Mouse (Mus musculus) midbrain, embryonic 13.5 days (tissue): ENCODE results near the gene Kdelr1. TPM values are rescaled to one million over a fixed set of nuclear protein-coding genes. Genes with fewer than 3 reads are reported as not detected.

Source experiments
- ATAC-seq: fragments of 200-750 bp; cut with Nextera tagmentation; 2 replicates; pipeline ENCODE4 v1.8.0; 2017; ENCODE audit warnings: mild to moderate bottlenecking, moderate TSS enrichment, moderate library complexity
- H3K27ac ChIP-seq: fragments of 300-500 bp; sonication (generic); 2 replicates; pipeline ENCODE4 v1.5.1; 2015; ENCODE audit warnings: inconsistent platforms, mild to moderate bottlenecking, moderate library complexity
- H3K27me3 ChIP-seq: fragments of 300-500 bp; sonication (generic); 2 replicates; pipeline ENCODE4 v1.6.1; 2015; ENCODE audit warnings: mild to moderate bottlenecking, inconsistent platforms
- H3K36me3 ChIP-seq: fragments of 300-500 bp; sonication (generic); 2 replicates; pipeline ENCODE4 v1.6.1; 2015; ENCODE audit warnings: mild to moderate bottlenecking, inconsistent platforms
- H3K4me1 ChIP-seq: fragments of 300-500 bp; sonication (generic); replicated peaks from 2 replicates; pipeline ENCODE4 v1.6.1; 2015; ENCODE audit warnings: inconsistent platforms
- H3K4me2 ChIP-seq: fragments of 300-500 bp; sonication (generic); replicated peaks from 2 replicates; pipeline ENCODE4 v1.6.1; 2015; ENCODE audit warnings: moderate library complexity, mild to moderate bottlenecking, inconsistent platforms
- H3K4me3 ChIP-seq: fragments of 300-500 bp; sonication (generic); replicated peaks from 2 replicates; pipeline ENCODE4 v1.5.1; 2015; ENCODE audit warnings: mild to moderate bottlenecking, inconsistent platforms
- H3K9ac ChIP-seq: fragments of 300-500 bp; sonication (generic); replicated peaks from 2 replicates; pipeline ENCODE4 v1.6.1; 2015; ENCODE audit warnings: mild to moderate bottlenecking, inconsistent platforms
- H3K9me3 ChIP-seq: fragments of 300-500 bp; sonication (generic); 2 replicates; pipeline ENCODE4 v1.6.1; 2016; ENCODE audit warnings: mild to moderate bottlenecking, inconsistent platforms
- WGBS: fragments of 180-500 bp; shearing (Covaris S2); methylation state at CpG from one replicate; pipeline ENCODE4 v1.1.7; 2015; 5-methylcytosine and 5-hydroxymethylcytosine counted together
- polyA plus RNA-seq: library from polyadenylated mRNA; unstranded; fragments of >200 nt; fragmentation: Nextera tagmentation; extraction: Ambion mirVana; gene quantifications from 2 replicates; pipeline ENCODE4 v1.2.1, GENCODE M21; 2015

The Kdelr1 gene
- polyA plus RNA-seq, 1 experiment from 2014 or later, result 44.8 TPM

- 86% methylated on average over 12 of the region's 12 CpGs for WGBS
Measured at GRCm38 (mm10) chr7:45853089-45853488, 19.5 kb upstream of the Kdelr1 start.

GRCm38 (mm10) chr7:45856950-45857901 is 15.3 kb upstream of the Kdelr1 start:
- peak overlapping the region; percentile 46; the same call in 1 of the 2 replicates for H3K9ac ChIP-seq
- 4% methylated on average over 30 of the region's 30 CpGs for WGBS
- ATAC-seq, result peak; percentile 31; the same call in 1 of the 2 replicates
- H3K4me2 ChIP-seq, result peak overlapping the region; percentile 54
- H3K36me3 ChIP-seq, result no peaks in the 10 kb centered on the region
- H3K9me3 ChIP-seq, result no peaks in the 10 kb centered on the region
- H3K27me3 ChIP-seq, result peaks cover 45% of the 10 kb centered on the region
- H3K4me1 ChIP-seq, result peaks cover 26% of the 10 kb centered on the region
- H3K4me3 ChIP-seq, result peak overlapping the region; percentile 34
- H3K27ac ChIP-seq, result no peak overlapping the region

More at GRCm38 (mm10) chr7:45853089-45853488, 19.5 kb upstream of the Kdelr1 start:
- Histone ChIP-seq H3K9me3 (no peaks in the 10 kb centered on the region), H3K27me3 (peaks cover 27% of the 10 kb centered on the region), H3K4me2 (no peak overlapping the region), H3K9ac (no peak overlapping the region), H3K36me3 (no peaks in the 10 kb centered on the region), H3K27ac (no peak overlapping the region), H3K4me3 (no peak overlapping the region), H3K4me1 (peaks cover 14% of the 10 kb centered on the region)
- no peak for ATAC-seq

- no peak for ATAC-seq
- H3K36me3 ChIP-seq, result no peaks in the 10 kb centered on the region
- no peak overlapping the region for H3K27ac ChIP-seq
- WGBS, result 63% methylated on average over 4 of the region's 4 CpGs
- H3K4me2 ChIP-seq, result no peak overlapping the region
- H3K9me3 ChIP-seq, result no peaks in the 10 kb centered on the region
- H3K27me3 ChIP-seq, result peaks cover 45% of the 10 kb centered on the region
- H3K9ac ChIP-seq, result no peak overlapping the region
- H3K4me1 ChIP-seq, result peaks cover 26% of the 10 kb centered on the region
- H3K4me3 ChIP-seq, result no peak overlapping the region
Measured at GRCm38 (mm10) chr7:45859008-45859407, 13.6 kb upstream of the Kdelr1 start.

DNA sequence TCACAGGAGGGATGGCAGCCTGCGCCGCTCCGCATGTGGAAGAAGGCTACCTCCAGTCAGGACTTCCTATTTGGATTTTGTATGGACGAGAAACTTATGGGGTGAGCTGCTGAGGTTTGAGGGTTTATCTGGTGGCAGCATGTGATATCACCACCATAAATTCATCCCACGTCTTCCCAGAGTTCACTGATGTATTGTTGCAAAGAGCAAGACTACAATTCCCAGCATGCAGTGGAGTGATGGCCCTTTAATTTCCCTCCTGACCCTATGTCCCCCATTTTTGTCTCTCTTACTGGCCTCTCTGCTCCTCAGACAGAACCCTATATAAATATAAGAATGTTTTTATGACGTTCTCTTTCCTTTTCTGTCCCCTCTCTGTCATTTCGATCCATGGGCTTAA is 9.8 kb upstream of the Kdelr1 start:
- no peak overlapping the region for H3K4me3 ChIP-seq
- no peak overlapping the region for H3K9ac ChIP-seq
- H3K27me3 ChIP-seq, result peaks cover 35% of the 10 kb centered on the region
- no peak overlapping the region for H3K4me2 ChIP-seq
- ATAC-seq, result no peak
- peaks cover 28% of the 10 kb centered on the region for H3K4me1 ChIP-seq
- no peaks in the 10 kb centered on the region for H3K36me3 ChIP-seq
- WGBS, result 88% methylated on average over 7 of the region's 7 CpGs
- no peaks in the 10 kb centered on the region for H3K9me3 ChIP-seq
- no peak overlapping the region for H3K27ac ChIP-seq

GRCm38 (mm10) chr7:45864435-45864834 is 8.1 kb upstream of the Kdelr1 start:
- Histone ChIP-seq H3K4me3 (no peak overlapping the region), H3K4me2 (no peak overlapping the region), H3K27me3 (peaks cover 35% of the 10 kb centered on the region), H3K27ac (no peak overlapping the region), H3K36me3 (no peaks in the 10 kb centered on the region), H3K9ac (no peak overlapping the region), H3K9me3 (no peaks in the 10 kb centered on the region), H3K4me1 (peaks cover 43% of the 10 kb centered on the region)
- WGBS, result 68% methylated on average over 3 of the region's 3 CpGs
- no peak for ATAC-seq

DNA sequence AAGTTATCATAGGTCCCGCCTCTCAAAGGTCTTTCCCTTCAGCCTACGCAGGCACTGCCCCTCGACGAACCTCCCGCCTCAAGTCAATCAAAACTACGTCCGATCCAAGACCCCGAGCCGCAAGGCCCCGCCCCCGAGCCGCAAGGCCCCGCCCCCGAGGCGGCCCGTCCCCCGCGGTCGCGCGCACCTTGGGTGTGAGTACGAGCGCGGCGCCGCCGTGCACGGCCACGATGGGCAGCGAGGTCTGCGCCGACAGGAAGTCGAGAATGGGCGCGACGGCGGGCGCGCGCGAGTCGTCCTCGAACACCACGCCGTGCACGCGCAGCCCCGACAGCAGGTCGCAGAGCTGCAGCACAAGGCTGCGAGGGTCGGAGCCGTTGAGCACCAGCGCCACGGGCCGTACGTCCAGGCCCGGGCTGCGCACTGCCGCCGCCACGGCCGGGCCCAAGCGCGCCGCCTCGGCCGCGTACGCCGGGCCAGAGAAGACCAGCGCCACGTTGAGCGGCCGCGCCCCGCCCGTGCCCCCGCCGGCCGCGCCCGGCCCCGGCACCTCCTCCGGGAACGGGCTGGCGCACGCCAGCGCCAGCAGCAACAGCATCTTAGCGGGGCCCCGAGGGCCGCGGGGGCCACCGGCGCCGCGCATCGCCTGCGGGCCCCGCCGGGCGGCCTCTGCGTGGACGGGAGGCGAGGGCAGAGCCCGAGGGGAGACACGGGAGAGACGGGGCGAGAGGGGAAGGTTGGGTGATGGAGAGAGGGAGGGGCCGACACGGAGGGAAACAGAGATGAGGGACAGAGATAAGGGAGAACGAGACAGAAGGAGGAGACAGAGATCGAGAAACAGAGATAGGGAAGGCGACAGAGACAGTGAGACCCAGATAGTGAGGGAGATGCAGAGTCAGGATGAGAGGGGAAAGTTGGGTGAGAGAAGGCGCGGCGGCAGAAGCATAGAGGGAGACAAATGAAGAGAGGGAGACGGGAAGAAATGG is 6.4 kb upstream of the Kdelr1 start:
- H3K27ac ChIP-seq, result peak overlapping the region; percentile 58
- H3K4me3 ChIP-seq, result peak overlapping the region; percentile 61
- no peaks in the 10 kb centered on the region for H3K36me3 ChIP-seq
- 1% methylated on average over 116 of the region's 117 CpGs for WGBS
- peak overlapping the region; percentile 82 for H3K9ac ChIP-seq
- H3K4me1 ChIP-seq, result peaks cover 49% of the 10 kb centered on the region
- peaks cover 41% of the 10 kb centered on the region for H3K27me3 ChIP-seq
- peak; percentile 63 for ATAC-seq
- H3K9me3 ChIP-seq, result no peaks in the 10 kb centered on the region
- peak overlapping the region; percentile 76 for H3K4me2 ChIP-seq

DNA sequence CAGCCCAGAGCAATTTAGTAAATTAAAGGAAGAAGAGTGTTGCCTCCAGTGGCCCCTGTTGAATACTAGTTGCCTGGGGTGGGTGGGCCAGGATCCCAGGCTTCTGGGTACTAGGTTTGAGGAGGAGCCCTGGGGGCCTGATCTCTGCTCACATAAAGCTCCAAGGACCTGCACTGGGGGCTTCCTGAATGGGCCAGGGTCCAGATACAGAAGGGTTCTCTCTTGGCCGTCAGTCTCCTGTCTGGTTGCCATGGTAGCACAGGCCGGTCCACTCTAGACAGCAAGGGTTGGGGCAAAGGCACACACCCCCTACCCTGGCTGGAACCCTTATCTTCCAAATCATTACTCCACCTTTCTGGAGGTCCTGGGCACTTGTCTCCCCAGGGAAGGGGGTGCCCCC is 4.7 kb upstream of the Kdelr1 start:
- no peaks in the 10 kb centered on the region for H3K9me3 ChIP-seq
- 0 out of 2 replicates have a peak overlapping the region, but pooled peaks have one; percentile 9 for H3K4me3 ChIP-seq
- peaks cover 51% of the 10 kb centered on the region for H3K4me1 ChIP-seq
- WGBS, result 22% methylated on average over 2 of the region's 2 CpGs
- peak overlapping the region; percentile 74; the same call in 1 of the 2 replicates for H3K9ac ChIP-seq
- ATAC-seq, result 0 out of 2 replicates have a peak, but pooled peaks have one; percentile 13
- no peaks in the 10 kb centered on the region for H3K36me3 ChIP-seq
- H3K27ac ChIP-seq, result no peak overlapping the region
- peak overlapping the region; percentile 76 for H3K4me2 ChIP-seq
- H3K27me3 ChIP-seq, result peaks cover 49% of the 10 kb centered on the region

GRCm38 (mm10) chr7:45869107-45869670 is 3.4 kb upstream of the Kdelr1 start:
- 0 out of 2 replicates have a peak, but pooled peaks cover 2% of the 10 kb centered on the region for H3K36me3 ChIP-seq
- H3K9ac ChIP-seq, result peak overlapping the region; percentile 74
- H3K27me3 ChIP-seq, result peaks cover 49% of the 10 kb centered on the region
- H3K4me2 ChIP-seq, result peak overlapping the region; percentile 76
- WGBS, result 13% methylated on average over 8 of the region's 8 CpGs
- no peak overlapping the region for H3K27ac ChIP-seq
- no peaks in the 10 kb centered on the region for H3K9me3 ChIP-seq
- peaks cover 59% of the 10 kb centered on the region for H3K4me1 ChIP-seq
- H3K4me3 ChIP-seq, result peak overlapping the region; percentile 45
- no peak for ATAC-seq

GRCm38 (mm10) chr7:45869787-45870186 is 2.8 kb upstream of the Kdelr1 start:
- no peak for ATAC-seq
- 2% methylated on average over 14 of the region's 14 CpGs for WGBS
- Histone ChIP-seq H3K27me3 (peaks cover 49% of the 10 kb centered on the region), H3K27ac (no peak overlapping the region), H3K4me1 (peaks cover 65% of the 10 kb centered on the region), H3K4me3 (peak overlapping the region; percentile 45), H3K36me3 (peaks cover 8% of the 10 kb centered on the region; the same call in 1 of the 2 replicates), H3K4me2 (peak overlapping the region; percentile 76), H3K9me3 (no peaks in the 10 kb centered on the region), H3K9ac (peak overlapping the region; percentile 74)

DNA sequence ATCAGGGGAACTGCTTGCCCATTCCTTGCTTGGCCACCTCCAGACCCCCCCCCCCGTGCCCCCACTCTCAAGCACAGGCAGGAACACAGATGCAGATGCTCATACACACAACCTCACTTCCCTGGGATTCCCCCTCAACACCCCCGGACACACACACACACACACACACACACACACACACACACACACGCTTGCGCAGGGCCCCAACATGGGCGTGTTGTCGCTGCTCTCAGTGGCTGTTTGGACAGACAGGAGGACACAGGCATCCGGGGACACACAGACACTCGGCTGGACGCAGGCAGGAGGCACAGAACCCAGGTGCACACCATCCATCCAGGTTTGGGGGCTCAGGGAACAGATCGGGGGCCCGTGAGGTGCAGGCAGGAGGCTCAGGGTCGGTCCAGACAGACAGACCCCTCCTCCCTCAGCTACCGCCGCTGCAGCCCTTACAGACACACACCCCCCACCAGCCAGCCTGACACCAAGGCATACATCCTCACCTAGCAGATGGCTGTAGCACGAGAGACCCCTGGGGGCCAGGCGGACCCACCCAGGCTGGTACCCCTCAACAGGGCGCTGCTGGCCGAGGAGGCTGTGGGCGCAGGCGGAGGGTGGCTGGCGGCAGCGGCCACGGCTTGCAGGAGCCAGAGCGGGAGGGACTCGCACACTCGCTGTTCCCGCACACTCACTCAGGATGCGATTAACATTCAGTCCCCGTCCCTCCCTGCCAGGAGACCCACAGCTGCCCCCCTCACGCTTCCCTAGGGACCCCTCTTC is 2.1 kb upstream of the Kdelr1 start:
- 2% methylated on average over 29 of the region's 30 CpGs for WGBS
- H3K9me3 ChIP-seq, result no peaks in the 10 kb centered on the region
- peak overlapping the region; percentile 56; the same call in 1 of the 2 replicates for H3K27ac ChIP-seq
- H3K27me3 ChIP-seq, result peaks cover 49% of the 10 kb centered on the region
- peak overlapping the region; percentile 74 for H3K9ac ChIP-seq
- H3K4me3 ChIP-seq, result peak overlapping the region; percentile 45
- H3K36me3 ChIP-seq, result peaks cover 12% of the 10 kb centered on the region
- ATAC-seq, result peak; percentile 12; the same call in 1 of the 2 replicates
- peaks cover 69% of the 10 kb centered on the region for H3K4me1 ChIP-seq
- peak overlapping the region; percentile 76 for H3K4me2 ChIP-seq
